Mouse (Mus musculus) forebrain, embryonic 14.5 days (tissue): ENCODE measurements around the gene Slc9a8. TPM values are rescaled to one million over a fixed set of nuclear protein-coding genes. Genes with fewer than 3 reads are reported as not detected.

Experiments
- ATAC-seq: fragments of 200-750 bp; cut with Nextera tagmentation; 2 replicates; pipeline ENCODE4 v1.8.0; 2017; ENCODE audit warnings: mild to moderate bottlenecking, moderate library complexity
- DNase-seq: peaks from one replicate; pipeline ENCODE4 v3.0.0-alpha.2; 2015; ENCODE audit warnings: low spot score
- H3K27ac ChIP-seq: fragments of 300-500 bp; sonication (generic); 2 replicates; pipeline ENCODE4 v1.5.1; 2014; ENCODE audit warnings: low read depth, mild to moderate bottlenecking, control low read depth, low read length, moderate library complexity
- H3K27me3 ChIP-seq: fragments of 300-500 bp; sonication (generic); replicated peaks from 2 replicates; pipeline ENCODE4 v1.6.1; 2014; ENCODE audit warnings: low read length, control low read depth, mixed read lengths; ENCODE audit not compliant: control insufficient read depth, insufficient read depth
- H3K36me3 ChIP-seq: fragments of 300-500 bp; sonication (generic); 2 replicates; pipeline ENCODE4 v1.6.1; 2014; ENCODE audit warnings: low read length, control low read depth; ENCODE audit not compliant: control insufficient read depth, insufficient read depth
- H3K4me1 ChIP-seq: fragments of 300-500 bp; sonication (generic); 2 replicates; pipeline ENCODE4 v1.6.1; 2014; ENCODE audit warnings: antibody characterized with exemption, low read length, control low read depth; ENCODE audit not compliant: control insufficient read depth, insufficient read depth
- H3K4me2 ChIP-seq: fragments of 300-500 bp; sonication (generic); 2 replicates; pipeline ENCODE4 v1.6.1; 2014; ENCODE audit warnings: mild to moderate bottlenecking, control low read depth, low read length
- H3K4me3 ChIP-seq: fragments of 300-500 bp; sonication (generic); 2 replicates; pipeline ENCODE4 v1.5.1; 2014; ENCODE audit warnings: low read depth, low read length, control low read depth
- H3K9ac ChIP-seq: fragments of 300-500 bp; sonication (generic); 2 replicates; pipeline ENCODE4 v1.6.1; 2014; ENCODE audit warnings: mild to moderate bottlenecking, low read length, control low read depth, moderate library complexity
- H3K9me3 ChIP-seq: fragments of 300-500 bp; sonication (generic); replicated peaks from 2 replicates; pipeline ENCODE4 v1.6.1; 2016; ENCODE audit warnings: low read length, control low read depth, mixed read lengths; ENCODE audit not compliant: control insufficient read depth
- WGBS: fragments of 180-500 bp; shearing (Covaris S2); extraction: QIAGEN DNeasy Blood & Tissue Kit; methylation state at CpG from one replicate; pipeline ENCODE4 v1.1.7; 2014; 5-methylcytosine and 5-hydroxymethylcytosine counted together
- polyA plus RNA-seq: library from polyadenylated mRNA; unstranded; fragments of >200 nt; fragmentation: Nextera tagmentation; extraction: Ambion mirVana; gene quantifications from 2 replicates; pipeline ENCODE4 v1.2.1, GENCODE M21; 2014

Slc9a8 gene
- polyA plus RNA-seq, 1 experiment from 2014 or later: 13.8 TPM

- no peak for DNase-seq
- Histone ChIP-seq H3K4me2 (no peak overlapping the region), H3K9ac (no peak overlapping the region), H3K27me3 (no peaks in the 10 kb centered on the region), H3K9me3 (no peaks in the 10 kb centered on the region), H3K4me3 (no peak overlapping the region), H3K36me3 (peaks cover 98% of the 10 kb centered on the region), H3K4me1 (no peaks in the 10 kb centered on the region), H3K27ac (no peak overlapping the region)
- WGBS: 96% methylated on average over 9 of the region's 9 CpGs
- no peak for ATAC-seq
Measured at GRCm38 (mm10) chr2:167512365-167512764, 90.9 kb downstream of the Slc9a8 start.

- Histone ChIP-seq H3K9ac (no peak overlapping the region), H3K27me3 (no peaks in the 10 kb centered on the region), H3K27ac (no peak overlapping the region), H3K4me3 (no peak overlapping the region), H3K4me1 (no peaks in the 10 kb centered on the region), H3K4me2 (no peak overlapping the region), H3K36me3 (peaks cover 99% of the 10 kb centered on the region), H3K9me3 (no peaks in the 10 kb centered on the region)
- DNase-seq (no peak), ATAC-seq (no peak)
- WGBS: 93% methylated on average over 5 of the region's 5 CpGs
Measured at GRCm38 (mm10) chr2:167512970-167513369, 91.5 kb downstream of the Slc9a8 start.

GRCm38 (mm10) chr2:167514641-167515040 is 93.1 kb downstream of the Slc9a8 start:
- no peak overlapping the region for H3K4me3 ChIP-seq
- no peak for DNase-seq
- H3K27me3 ChIP-seq: no peaks in the 10 kb centered on the region
- no peak for ATAC-seq
- H3K4me2 ChIP-seq: no peak overlapping the region
- WGBS: 97% methylated on average over 4 of the region's 4 CpGs
- no peaks in the 10 kb centered on the region for H3K9me3 ChIP-seq
- H3K36me3 ChIP-seq: peaks cover 90% of the 10 kb centered on the region
- H3K9ac ChIP-seq: no peak overlapping the region
- H3K27ac ChIP-seq: no peak overlapping the region
- no peaks in the 10 kb centered on the region for H3K4me1 ChIP-seq

GRCm38 (mm10) chr2:167515688-167516087 is 94.2 kb downstream of the Slc9a8 start:
- Histone ChIP-seq H3K36me3 (peaks cover 80% of the 10 kb centered on the region), H3K9me3 (no peaks in the 10 kb centered on the region), H3K9ac (no peak overlapping the region), H3K27me3 (no peaks in the 10 kb centered on the region), H3K27ac (no peak overlapping the region), H3K4me2 (no peak overlapping the region), H3K4me1 (no peaks in the 10 kb centered on the region), H3K4me3 (no peak overlapping the region)
- WGBS: 91% methylated on average over 5 of the region's 5 CpGs
- ATAC-seq: no peak
- DNase-seq: no peak

GRCm38 (mm10) chr2:167519606-167520252 is 98.2 kb downstream of the Slc9a8 start:
- WGBS: 78% methylated on average over 5 of the region's 5 CpGs
- Histone ChIP-seq H3K4me3 (no peak overlapping the region), H3K9ac (no peak overlapping the region), H3K27me3 (no peaks in the 10 kb centered on the region), H3K36me3 (peaks cover 39% of the 10 kb centered on the region), H3K4me2 (no peak overlapping the region), H3K27ac (no peak overlapping the region), H3K4me1 (no peaks in the 10 kb centered on the region), H3K9me3 (no peaks in the 10 kb centered on the region)
- ATAC-seq: no peak
- DNase-seq: no peak

Other genes starting within 250 kb of the Slc9a8 start
- 1.6 and 2.1 TPM in 2 replicates for gene Kcnb1, start 231.6 kb upstream of the Slc9a8 start, polyA plus RNA-seq
- gene Ptgis, start 181.1 kb upstream of the Slc9a8 start, polyA plus RNA-seq: 3.7 and 3.9 TPM in 2 replicates
- 10.9 and 12.0 TPM in 2 replicates for gene B4galt5, start 72.5 kb upstream of the Slc9a8 start, polyA plus RNA-seq
- 150 and 151 TPM in 2 replicates for gene Rnf114, start 70.9 kb downstream of the Slc9a8 start, polyA plus RNA-seq
- gene Spata2, start 71.2 kb downstream of the Slc9a8 start, polyA plus RNA-seq: 22.1 and 32.1 TPM in 2 replicates
- gene Snai1, start 116.5 kb downstream of the Slc9a8 start, polyA plus RNA-seq: 3.0 and 5.0 TPM in 2 replicates
- gene Ube2v1, start 210.4 kb downstream of the Slc9a8 start, polyA plus RNA-seq: 238 and 265 TPM in 2 replicates
- gene Gm20431, start 239.8 kb downstream of the Slc9a8 start, polyA plus RNA-seq: 5.4 and 6.8 TPM in 2 replicates